Mouse (Mus musculus) hematopoietic stem cell, adult 5-6 weeks (primary cell): ENCODE measurements at regions not wholly inside any gene's neighbourhood (a gene's known extent, or its start where the extent isn't known, plus 50 kb on each side); places are given as distances from the start of the nearest gene placed in this dataset.

Experiments used
- ATAC-seq, 2 experiments: fragments of 125-278 bp in 1 of 2; replicated peaks in 1 of 2; 2 replicates each; pipeline ENCODE4 v1.8.0; 2016 to 2017; ENCODE audit warnings: inconsistent platforms in 2 of 2, mild to moderate bottlenecking in 2 of 2, moderate number of reproducible peaks in 2 of 2, low read depth in 1 of 2, moderate TSS enrichment in 1 of 2; ENCODE audit not compliant: low FRiP score in 2 of 2, poor library complexity in 2 of 2, severe bottlenecking in 2 of 2, insufficient read depth in 1 of 2, low TSS enrichment in 1 of 2

GRCm38 (mm10) chr1:94642296-94642695 lies 589.9 kb upstream of the Pdcd1 start:
- ATAC-seq: no peak

GRCm38 (mm10) chr1:94658218-94658617 lies 605.9 kb upstream of the Pdcd1 start:
- ATAC-seq: no peak

DNA sequence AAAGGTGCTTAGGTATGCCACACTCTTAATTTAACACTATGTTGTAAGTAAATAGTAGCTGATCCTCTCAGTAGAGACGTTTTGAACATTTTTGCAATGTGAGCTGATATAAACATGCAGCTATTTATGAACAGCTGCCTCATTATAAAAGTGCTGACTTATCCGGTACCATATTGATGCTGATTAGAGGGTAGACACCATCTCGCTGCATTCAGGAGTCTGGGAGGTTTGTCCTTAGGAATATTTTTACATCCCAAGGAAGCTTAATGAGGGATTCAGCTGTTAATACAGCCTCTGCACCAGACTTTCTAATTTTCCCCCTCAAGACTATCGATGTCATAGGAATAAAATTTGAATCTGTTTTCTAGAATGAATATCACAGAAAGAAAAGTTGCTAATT lies 619.3 kb upstream of the Pdcd1 start:
- no peak for ATAC-seq

GRCm38 (mm10) chr1:94700517-94700916 lies 612.9 kb upstream of the Fam174a start:
- no peak for ATAC-seq

DNA sequence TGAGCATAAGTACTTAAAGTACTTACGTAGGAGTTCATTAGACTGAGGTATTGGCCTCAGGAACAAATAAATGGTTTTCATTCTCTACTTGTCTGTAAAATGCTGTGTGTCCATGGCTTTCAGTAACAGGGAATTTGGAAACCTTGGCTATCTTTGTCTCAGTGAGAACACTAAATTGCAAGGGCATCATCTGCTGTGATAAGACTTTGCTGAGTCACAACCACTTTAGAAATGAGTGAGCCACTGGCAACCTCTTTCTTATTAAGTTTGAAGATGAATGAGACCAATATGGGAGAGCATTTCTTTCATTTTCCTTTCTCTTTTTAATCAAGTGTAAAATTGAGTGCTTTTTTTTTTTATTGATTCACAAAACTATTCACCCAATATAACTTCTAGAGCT lies 611.7 kb upstream of the Fam174a start:
- no peak for ATAC-seq

- no peak for ATAC-seq
Observed at GRCm38 (mm10) chr1:94712812-94713211, 600.6 kb upstream of the Fam174a start.

DNA sequence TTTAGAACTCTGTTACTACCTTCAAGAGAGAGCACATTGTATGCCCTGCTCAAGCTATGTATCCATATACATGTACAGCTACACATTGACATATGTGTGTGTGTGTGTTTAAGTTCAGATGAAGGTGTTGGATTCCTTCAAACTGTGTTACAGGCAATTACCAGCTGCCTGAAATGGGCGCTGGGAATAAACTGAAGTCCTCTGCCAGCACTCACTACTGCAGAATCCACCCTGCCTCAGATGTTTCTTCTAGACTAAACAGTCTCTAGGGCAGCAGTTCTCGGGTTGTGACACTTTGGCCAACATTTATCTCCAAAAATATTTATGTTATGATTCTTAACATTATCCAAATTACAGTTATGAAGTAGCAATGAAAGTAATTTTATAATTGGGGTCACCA lies 595.7 kb upstream of the Fam174a start:
- no peak for ATAC-seq

DNA sequence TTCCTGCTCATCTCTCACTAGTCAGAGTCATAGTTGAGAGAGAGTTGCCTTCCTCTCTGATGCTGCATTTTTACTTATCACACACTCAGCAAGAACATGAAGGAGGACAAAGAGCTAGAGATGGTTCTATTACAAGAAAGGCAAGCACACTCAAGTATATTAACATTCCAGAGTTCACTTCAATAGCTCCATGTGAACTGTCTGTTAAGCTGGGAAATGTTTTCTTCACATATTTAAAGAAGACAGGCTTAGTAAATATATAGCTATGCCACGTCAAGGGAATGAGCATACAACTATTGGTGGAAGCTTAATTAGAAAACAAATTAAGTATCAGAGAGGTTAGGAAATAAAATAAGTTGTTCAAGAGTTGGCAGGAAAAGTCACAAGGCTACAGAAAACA lies 559.9 kb upstream of the Fam174a start:
- ATAC-seq: no peak

DNA sequence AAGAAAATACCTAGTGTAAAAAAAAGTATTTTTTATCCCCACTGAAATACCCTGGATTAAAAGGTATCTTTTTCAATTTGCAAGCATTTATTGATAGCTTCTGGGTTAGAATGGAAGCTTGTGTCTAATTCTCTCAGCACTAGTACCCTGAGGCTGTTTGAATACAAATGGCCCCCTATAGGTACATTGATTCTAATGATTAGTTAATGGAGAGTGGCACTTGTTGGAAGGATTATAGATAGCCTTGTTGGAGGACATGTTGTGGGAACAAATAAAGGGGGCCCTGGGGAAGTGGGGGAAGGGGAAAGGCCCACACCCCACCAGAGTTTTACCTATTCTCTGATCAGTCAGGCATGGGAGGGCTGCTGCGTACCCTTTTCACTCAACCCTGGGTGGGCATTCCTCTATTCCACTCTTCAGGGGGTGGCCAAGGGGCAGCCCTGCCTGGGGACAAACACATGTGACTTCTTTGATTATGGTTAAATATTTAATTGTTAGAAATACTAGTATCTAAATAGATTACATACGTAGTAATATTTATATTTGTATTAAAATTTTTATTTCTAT lies 524.3 kb upstream of the Fam174a start:
- ATAC-seq: no peak

DNA sequence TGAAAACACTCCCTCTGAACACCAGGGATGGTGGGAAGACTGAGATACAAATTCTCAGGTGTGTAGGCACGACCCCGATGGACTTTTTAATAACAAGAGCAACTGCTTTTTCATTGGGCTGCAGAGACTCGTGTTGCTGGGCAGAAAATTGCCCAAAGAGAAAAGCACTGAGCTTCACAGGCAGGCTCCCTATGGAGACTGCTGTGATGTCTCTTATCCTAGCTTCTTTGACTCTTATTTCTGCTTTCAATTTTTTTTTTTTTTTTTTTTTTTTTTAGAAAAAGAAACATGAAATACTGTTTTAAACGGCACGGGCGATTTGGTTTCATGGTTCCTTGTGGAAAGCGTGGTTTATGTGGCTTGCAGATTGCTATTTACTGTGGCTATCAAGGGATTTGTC lies 522.8 kb upstream of the Fam174a start:
- 0 out of 4 replicates have a peak, but pooled peaks have one; percentile 17 to 23 for ATAC-seq

DNA sequence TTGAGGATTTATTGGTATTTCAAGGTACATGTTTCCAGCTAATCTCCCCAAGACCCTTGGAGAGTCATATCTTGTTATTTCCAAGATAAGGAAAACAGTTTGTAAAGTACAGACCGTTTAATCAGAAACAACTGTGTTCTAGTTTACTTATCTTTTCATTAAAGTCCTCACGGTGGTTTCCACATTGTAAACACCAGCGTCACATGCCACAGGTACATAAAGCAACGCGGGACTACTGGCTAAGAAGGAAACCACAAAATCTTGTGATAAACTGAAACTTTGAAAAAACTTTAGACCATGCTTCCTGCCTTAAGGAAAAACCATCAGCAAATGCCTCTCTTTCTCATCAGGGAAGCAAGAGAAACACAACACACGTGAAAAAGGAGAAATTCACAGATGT lies 522.4 kb upstream of the Fam174a start:
- ATAC-seq: peak; percentile 50 to 58; a peak in 2 of 4 replicates

- no peak for ATAC-seq
Observed at GRCm38 (mm10) chr1:94796028-94796427, 517.4 kb upstream of the Fam174a start.

DNA sequence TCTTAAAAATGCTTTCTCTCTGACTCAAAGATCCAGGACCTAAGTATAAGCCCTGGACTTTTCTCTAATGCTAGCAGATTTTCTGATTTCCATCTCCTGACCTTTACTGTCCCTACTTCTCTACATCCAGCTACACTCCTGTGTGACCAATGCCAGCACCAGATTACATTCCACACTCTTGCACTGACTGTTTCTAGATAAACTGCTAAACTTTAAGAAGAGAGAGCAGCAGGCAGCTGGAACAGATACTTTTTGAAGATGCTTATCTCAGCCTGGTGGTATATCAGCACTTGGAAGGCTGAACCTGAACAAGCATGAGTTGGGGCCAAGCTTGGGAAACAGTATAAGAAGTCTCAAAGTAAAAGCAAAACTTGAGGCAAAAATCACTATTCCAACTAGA lies 509.7 kb upstream of the Fam174a start:
- ATAC-seq: no peak

DNA sequence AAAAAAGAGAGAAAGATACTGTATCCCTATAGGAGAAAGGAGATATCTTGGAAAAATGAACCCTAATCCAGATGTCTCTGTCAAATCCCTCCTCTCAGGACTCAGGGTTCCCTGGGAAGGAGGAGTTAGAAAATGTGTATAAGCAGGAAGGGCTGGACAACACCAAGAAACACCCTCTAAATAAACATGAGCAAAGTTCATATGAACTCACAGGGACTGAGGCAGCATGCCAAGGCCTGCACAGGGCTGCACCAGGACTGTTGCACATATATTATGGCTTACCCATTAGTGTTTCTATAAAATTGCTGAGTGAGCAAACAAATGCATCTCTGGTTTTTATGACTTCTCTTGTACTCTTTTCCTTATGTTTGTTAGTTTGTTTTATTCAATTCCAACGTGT lies 508.5 kb upstream of the Fam174a start:
- no peak for ATAC-seq

DNA sequence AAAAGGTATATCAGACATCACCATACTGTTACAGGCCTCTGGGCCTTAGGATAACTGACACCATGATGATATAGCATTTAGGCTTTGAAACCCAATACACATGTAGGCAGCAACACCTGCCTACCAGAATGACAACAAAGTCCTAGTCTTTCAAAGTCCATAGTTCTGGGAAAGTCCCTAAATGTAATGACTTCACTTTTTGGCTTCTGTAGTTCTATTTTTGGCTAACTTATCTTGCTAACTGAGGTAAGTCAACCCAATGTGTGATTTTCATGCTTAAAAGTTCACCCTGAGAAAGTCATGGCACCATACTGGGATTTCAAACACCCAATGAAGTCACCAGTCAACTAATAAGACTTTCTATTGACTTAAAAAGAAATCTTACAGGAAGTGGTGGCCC lies 485.8 kb upstream of the Fam174a start:
- no peak for ATAC-seq

DNA sequence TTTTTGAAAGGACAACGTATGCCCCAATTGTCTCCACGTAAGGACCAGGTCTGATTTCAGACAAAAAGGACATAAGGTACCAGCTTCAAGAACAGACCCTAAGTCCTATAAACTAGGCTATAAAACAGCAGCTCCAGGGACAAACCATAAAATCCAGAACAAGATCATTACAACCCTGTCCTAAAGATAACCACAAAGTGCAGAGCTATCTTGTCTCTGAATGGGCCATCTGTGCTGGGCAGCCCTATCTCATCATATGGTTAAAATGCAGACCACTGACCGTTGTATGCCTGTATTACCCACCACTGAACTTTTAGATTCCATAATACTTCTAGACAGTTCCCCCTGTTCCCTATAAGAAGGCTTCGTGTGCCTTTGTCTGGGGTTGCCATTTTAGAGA lies 477.4 kb upstream of the Fam174a start:
- ATAC-seq: no peak

GRCm38 (mm10) chr1:94851522-94851921 lies 461.9 kb upstream of the Fam174a start:
- no peak for ATAC-seq

DNA sequence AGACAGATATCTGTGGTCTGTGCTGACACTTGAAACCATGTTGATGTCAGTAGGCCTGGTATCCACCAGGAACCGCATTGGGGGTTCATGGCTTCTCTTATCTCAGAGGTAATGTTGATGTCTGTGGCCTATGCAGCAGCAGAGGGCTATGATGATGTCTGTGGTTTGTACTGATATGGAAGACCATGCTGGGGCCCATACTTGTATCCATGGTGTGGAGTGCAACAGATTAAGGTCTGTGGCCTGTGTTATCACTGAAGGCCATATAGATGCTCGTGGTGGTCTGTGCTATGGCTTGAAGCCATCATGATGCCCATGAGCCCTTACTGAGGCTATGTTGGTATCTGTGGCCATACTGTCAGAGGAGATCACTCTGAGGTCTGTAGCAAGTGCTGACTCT lies 455.0 kb upstream of the Fam174a start:
- ATAC-seq: peak; percentile 32 to 51; a peak in 2 of 4 replicates

- peak in 1 of 2 experiments; percentile 32; a peak in 1 of 4 replicates for ATAC-seq
Observed at GRCm38 (mm10) chr1:94868872-94869271, 444.6 kb upstream of the Fam174a start.

- ATAC-seq: no peak
Observed at GRCm38 (mm10) chr1:94880553-94880952, 432.9 kb upstream of the Fam174a start.
